Mouse (Mus musculus) kidney, postnatal 0 days (tissue): ENCODE data around the gene Fars2. TPM values are rescaled to one million over a fixed set of nuclear protein-coding genes. Genes with fewer than 3 reads are reported as not detected.

Source experiments
- ATAC-seq: fragments of 200-750 bp; cut with Nextera tagmentation; replicated peaks from 2 replicates; pipeline ENCODE4 v1.8.0; 2017; ENCODE audit warnings: low read depth, moderate number of reproducible peaks, moderate TSS enrichment, moderate library complexity; ENCODE audit not compliant: low FRiP score
- DNase-seq: peaks from one replicate; pipeline ENCODE4 v3.0.0-alpha.2; 2016; ENCODE audit warnings: low spot score
- H3K27ac ChIP-seq: fragments of 300-500 bp; sonication (generic); 2 replicates; pipeline ENCODE4 v1.5.1; 2014; ENCODE audit warnings: mild to moderate bottlenecking
- H3K27me3 ChIP-seq: fragments of 300-500 bp; sonication (generic); 2 replicates; pipeline ENCODE4 v1.6.1; 2014; ENCODE audit warnings: low read length, mixed read lengths; ENCODE audit not compliant: insufficient read depth
- H3K36me3 ChIP-seq: fragments of 300-500 bp; sonication (generic); 2 replicates; pipeline ENCODE4 v1.6.1; 2014; ENCODE audit warnings: low read length, mixed read lengths; ENCODE audit not compliant: insufficient read depth
- H3K4me1 ChIP-seq: fragments of 300-500 bp; sonication (generic); replicated peaks from 2 replicates; pipeline ENCODE4 v1.6.1; 2014; ENCODE audit warnings: antibody characterized with exemption, low read length, mixed read lengths; ENCODE audit not compliant: insufficient read depth
- H3K4me2 ChIP-seq: fragments of 300-500 bp; sonication (generic); 2 replicates; pipeline ENCODE4 v1.6.1; 2014; ENCODE audit warnings: mild to moderate bottlenecking, low read length, moderate library complexity, mixed read lengths
- H3K4me3 ChIP-seq: fragments of 300-500 bp; sonication (generic); replicated peaks from 2 replicates; pipeline ENCODE4 v1.5.1; 2014; ENCODE audit warnings: low read depth, low read length
- H3K9ac ChIP-seq: fragments of 300-500 bp; sonication (generic); 2 replicates; pipeline ENCODE4 v1.6.1; 2014; ENCODE audit warnings: low read depth, low read length
- H3K9me3 ChIP-seq: fragments of 300-500 bp; sonication (generic); replicated peaks from 2 replicates; pipeline ENCODE4 v1.6.1; 2016; ENCODE audit warnings: low read length, inconsistent platforms, mixed read lengths
- CTCF ChIP-seq: IDR thresholded peaks from 2 replicates; pipeline ENCODE4 v1.5.1; 2016; ENCODE audit warnings: antibody characterized with exemption, low read depth, mild to moderate bottlenecking, moderate library complexity
- WGBS: fragments of 180-500 bp; shearing (Covaris S2); extraction: QIAGEN DNeasy Blood & Tissue Kit; methylation state at CpG from one replicate; pipeline ENCODE4 v1.1.7; 2014; 5-methylcytosine and 5-hydroxymethylcytosine counted together
- polyA plus RNA-seq: library from polyadenylated mRNA; unstranded; fragments of >200 nt; fragmentation: Nextera tagmentation; extraction: Ambion mirVana; gene quantifications from 2 replicates; pipeline ENCODE4 v1.2.1, GENCODE M21; 2015

Fars2 gene
- polyA plus RNA-seq, 1 experiment from 2014 or later: 54.7 TPM

DNA sequence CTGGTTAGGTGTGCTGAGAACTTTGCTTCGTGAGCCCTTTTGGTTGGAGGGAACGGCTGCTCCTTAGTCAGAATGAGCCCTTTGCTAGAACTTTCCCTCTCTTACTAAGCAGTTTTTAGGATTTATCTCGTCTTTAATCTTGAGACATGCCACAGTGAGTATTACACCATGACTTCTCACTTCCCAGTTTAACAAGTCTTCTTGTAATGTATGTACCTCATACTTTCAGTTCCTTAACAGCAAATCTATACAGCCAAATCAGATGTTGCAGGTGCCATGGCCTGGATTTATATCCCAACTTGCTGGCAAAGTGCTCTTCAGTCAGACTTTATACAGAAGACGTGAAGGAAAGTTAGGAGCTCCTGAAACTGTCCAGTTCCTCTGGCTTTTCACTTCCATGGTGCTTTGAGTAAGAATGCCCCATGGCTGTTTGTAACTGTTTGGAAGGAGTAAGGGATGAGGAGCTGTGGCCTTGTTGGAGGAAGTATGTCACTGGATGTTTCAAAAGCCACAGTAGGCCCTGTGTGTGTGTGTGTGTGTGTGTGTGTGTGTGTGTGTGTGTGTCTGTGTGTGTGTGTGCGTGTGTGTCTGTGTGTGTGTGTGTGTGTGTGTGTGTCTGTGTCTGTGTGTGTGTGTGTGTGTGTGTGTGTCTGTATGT, 14.9 kb downstream of the Fars2 start:
- DNase-seq (no peak), ATAC-seq (no peak)
- WGBS: 83% methylated on average over 5 of the region's 5 CpGs
- Histone ChIP-seq H3K4me1 (no peaks in the 10 kb centered on the region), H3K4me2 (no peak overlapping the region), H3K9me3 (no peaks in the 10 kb centered on the region), H3K27ac (no peak overlapping the region), H3K4me3 (no peak overlapping the region), H3K36me3 (no peaks in the 10 kb centered on the region), H3K9ac (no peak overlapping the region), H3K27me3 (no peaks in the 10 kb centered on the region)
- TF ChIP-seq CTCF: no peak

DNA sequence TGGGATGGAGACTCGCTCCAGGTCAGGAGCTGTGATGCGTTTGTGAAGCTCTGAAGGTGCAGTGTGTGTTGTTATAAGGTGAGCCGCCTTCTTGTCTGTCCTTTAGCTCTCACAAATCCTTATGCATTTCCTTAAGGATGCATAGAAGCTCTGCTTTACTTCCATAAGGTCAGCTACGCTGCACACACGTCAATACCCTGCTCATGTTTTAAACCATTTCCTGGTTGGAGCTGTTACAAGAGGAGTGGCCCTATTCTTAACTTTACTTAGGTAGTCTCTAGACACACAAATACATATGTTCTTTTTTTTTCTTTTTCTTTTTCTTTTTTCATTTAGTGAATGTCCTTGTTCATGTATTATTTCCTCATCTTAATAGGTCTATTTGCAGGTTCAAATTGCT, 22.5 kb downstream of the Fars2 start:
- TF ChIP-seq CTCF: no peak
- Histone ChIP-seq H3K9ac (no peak overlapping the region), H3K4me1 (no peaks in the 10 kb centered on the region), H3K27ac (no peak overlapping the region), H3K4me2 (no peak overlapping the region), H3K27me3 (no peaks in the 10 kb centered on the region), H3K36me3 (no peaks in the 10 kb centered on the region), H3K4me3 (no peak overlapping the region), H3K9me3 (no peaks in the 10 kb centered on the region)
- WGBS: 75% methylated on average over 5 of the region's 5 CpGs
- ATAC-seq: no peak
- no peak for DNase-seq

DNA sequence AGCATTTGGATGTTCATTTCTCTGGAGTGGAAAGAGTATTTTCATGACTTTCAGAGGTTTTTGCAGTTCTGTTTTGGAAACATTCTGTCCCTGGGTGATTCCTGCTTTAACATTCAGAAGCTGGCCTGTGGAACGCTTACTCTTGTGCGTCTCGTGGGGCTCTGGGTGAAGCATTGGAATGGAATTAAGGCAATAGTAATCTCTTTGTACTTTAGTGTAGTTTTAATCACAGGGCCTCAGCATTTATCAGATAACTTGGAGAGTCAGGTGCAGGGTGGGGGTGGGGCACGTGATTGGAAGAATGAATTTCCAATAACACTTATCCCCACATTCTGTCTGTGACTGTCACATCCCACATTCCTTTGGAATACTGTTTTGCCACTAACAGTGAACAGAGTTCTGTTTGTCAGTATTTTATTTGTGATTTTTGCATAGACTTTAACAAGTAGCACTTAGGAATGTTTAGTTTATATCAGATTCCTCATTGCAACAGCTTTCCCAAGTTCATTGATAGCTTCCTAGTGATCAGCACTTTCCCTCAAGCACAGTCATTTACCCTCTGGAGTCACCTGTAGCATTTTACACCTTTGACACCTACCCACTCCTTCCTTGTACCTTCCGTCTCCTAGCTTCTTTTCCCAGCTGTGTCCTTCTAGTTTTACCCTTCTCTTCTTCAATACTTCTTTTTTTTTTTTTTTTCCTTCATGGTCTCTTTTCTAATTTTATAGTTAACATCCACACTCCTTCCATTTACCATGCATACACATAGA, 23.2 kb downstream of the Fars2 start:
- H3K27me3 ChIP-seq: no peaks in the 10 kb centered on the region
- no peak overlapping the region for H3K9ac ChIP-seq
- no peaks in the 10 kb centered on the region for H3K9me3 ChIP-seq
- ATAC-seq (no peak), DNase-seq (no peak)
- TF ChIP-seq CTCF: no peak
- WGBS: 75% methylated on average over 5 of the region's 5 CpGs
- H3K4me3 ChIP-seq: no peak overlapping the region
- no peak overlapping the region for H3K4me2 ChIP-seq
- no peaks in the 10 kb centered on the region for H3K4me1 ChIP-seq
- no peak overlapping the region for H3K27ac ChIP-seq
- no peaks in the 10 kb centered on the region for H3K36me3 ChIP-seq

DNA sequence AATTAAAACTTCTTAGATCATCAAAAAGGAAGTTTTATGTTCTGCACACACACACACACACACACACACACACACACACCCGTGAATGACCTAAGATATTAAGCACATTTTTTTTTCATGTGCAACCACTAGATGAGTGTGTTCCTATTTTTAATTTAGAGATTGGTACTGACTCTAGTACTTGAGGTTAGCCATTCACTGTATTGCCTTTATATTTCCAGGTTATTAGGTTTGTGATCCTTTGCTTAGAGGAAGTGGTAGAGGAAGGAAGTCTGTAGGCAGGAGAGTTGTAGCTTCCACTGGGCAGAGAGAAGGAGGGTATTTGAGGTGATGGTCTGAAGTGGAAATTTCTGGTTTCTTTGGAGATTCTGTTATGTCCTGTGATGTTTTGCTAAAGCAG, 28.4 kb downstream of the Fars2 start:
- no peak overlapping the region for H3K4me2 ChIP-seq
- no peak for DNase-seq
- WGBS: 52% methylated on average over 1 of the region's 1 CpGs
- H3K27ac ChIP-seq: no peak overlapping the region
- ATAC-seq: no peak
- no peaks in the 10 kb centered on the region for H3K9me3 ChIP-seq
- no peaks in the 10 kb centered on the region for H3K4me1 ChIP-seq
- H3K36me3 ChIP-seq: no peaks in the 10 kb centered on the region
- TF ChIP-seq CTCF: no peak
- no peak overlapping the region for H3K4me3 ChIP-seq
- no peak overlapping the region for H3K9ac ChIP-seq
- H3K27me3 ChIP-seq: no peaks in the 10 kb centered on the region

DNA sequence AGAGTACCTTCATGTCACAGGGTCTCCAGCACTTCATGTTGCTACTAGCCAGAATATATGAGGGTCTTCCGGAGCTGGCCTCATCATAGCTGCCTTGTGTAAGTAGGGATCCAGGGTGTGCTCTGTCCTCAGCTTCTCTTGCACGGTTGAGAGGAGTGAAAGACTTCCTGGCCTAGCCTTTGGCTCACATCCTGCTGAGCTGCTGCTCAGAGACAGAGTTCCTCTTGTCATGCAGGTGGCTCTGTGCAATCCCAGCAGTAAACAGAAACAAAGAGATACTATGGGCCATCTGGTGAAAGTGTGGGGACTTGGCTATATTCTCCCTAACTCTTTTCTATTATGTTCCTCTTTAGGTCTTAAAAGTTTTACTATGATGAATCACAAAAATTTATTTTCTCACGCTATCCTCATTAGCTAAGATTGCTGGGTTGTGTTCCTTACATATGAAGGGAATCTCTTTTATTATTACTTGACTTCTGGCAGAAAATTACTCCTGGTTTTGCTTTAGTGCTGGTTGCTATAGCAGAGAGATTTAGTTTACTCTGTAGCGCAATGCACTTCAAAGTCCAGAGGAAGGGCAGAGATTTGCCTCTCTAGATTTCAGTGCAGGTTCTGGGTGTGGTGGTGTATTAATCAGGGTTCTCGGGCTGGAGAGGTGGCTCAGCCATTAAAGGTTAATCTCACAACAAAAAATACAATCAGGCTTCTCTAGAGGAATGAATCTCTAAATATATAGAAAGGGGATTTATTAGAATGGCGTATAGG, 32.1 kb downstream of the Fars2 start:
- H3K4me1 ChIP-seq: no peaks in the 10 kb centered on the region
- no peak overlapping the region for H3K27ac ChIP-seq
- no peak for ATAC-seq

DNA sequence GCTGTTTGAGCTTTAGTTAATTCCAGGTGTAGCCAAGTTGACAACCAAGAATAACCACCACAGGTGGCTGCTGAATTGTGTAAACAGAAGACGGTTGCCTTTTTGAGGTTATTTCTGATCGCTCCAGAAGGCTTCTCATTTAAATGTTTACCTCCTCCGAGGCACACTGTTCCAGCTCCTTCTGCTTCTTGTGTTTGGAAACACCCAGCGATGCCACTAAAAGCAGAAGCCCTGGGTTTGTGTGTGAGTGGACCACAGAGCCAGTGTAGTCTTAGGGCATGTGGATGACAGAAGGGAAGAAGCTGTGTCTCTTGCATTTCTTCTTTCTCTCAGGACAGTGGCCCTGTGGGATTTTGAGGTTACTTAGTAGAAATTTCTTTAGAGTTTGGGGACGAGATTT, 33.1 kb downstream of the Fars2 start:
- 80% methylated on average over 5 of the region's 5 CpGs for WGBS

More for the DNA sequence above, 32.1 kb downstream of the Fars2 start:
- Histone ChIP-seq H3K4me3 (no peak overlapping the region), H3K4me2 (no peak overlapping the region), H3K36me3 (no peaks in the 10 kb centered on the region), H3K9me3 (no peaks in the 10 kb centered on the region), H3K27me3 (no peaks in the 10 kb centered on the region), H3K9ac (no peak overlapping the region)
- TF ChIP-seq CTCF: no peak
- 66% methylated on average over 6 of the region's 6 CpGs for WGBS
- DNase-seq: no peak

More for the DNA sequence above, 33.1 kb downstream of the Fars2 start:
- Histone ChIP-seq H3K27me3 (no peaks in the 10 kb centered on the region), H3K4me3 (no peak overlapping the region), H3K9me3 (no peaks in the 10 kb centered on the region), H3K4me2 (no peak overlapping the region), H3K9ac (no peak overlapping the region), H3K4me1 (no peaks in the 10 kb centered on the region), H3K36me3 (no peaks in the 10 kb centered on the region), H3K27ac (no peak overlapping the region)
- no peak for ATAC-seq
- no peak for DNase-seq
- no peak for TF ChIP-seq CTCF
